In the genomic region with DNA sequence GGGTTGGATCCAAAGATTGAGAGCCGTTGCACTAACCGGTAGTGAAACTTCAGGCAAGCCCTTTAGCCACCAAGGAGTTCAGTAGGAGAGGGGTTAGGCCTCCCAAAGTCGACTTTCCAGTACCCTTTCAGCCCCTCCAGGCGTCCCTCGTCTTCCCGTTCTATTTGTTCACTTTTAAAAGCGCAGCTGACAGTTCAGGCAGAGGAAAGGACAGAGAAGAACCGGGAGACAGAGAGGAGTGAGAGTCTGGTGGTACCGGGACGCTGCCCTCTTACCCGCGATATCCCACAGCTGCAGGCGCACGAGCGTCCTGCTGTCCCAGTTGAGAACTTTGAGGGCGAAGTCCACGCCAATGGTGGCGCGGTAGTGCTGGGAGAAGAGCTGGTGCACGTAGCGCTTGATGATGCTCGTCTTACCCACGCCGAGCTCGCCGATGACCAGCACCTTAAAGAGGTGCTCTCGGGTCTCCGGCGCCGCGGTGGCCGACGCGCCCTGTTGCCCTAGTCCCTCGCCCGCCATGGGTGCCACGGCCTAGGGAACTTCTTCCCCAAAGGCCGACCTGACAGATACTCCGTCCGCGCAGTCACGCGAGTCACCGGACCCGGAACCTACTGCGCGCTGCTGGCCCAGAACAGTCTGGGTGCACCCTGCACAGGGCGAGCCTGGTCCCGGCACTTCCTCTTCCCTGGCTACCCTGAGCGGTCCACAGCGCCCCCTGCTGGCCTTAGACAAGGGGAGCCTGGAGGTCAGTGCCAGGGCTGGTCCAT, we compare ENCODE assay signal across 8 mouse cellular contexts. TPM values are rescaled to one million over a fixed set of nuclear protein-coding genes. Genes with fewer than 3 reads are reported as not detected.
A peak's percentile ranks its signal among the peaks of the same experiment; 100 is the strongest.
DNase-seq lines count a peak whose midpoint lies in the region; ATAC-seq lines count a peak whose summit lies in the region.

A gene (minus strand): TSS at position 696 of the 767 bp plus-strand sequence.

- ATAC-seq in hindbrain, embryonic 11.5 days (ENCODE audit: low FRiP score): peak; percentile 100
- peak; percentile 97 for ATAC-seq in lung, embryonic 16.5 days (ENCODE audit: low read depth)

- peak within 1 kb of the TSS; percentile 63 for H3K9ac ChIP-seq in hindbrain, embryonic 11.5 days (ENCODE audit: low read depth, low read length)
- peak within 1 kb of the TSS; percentile 73 for H3K9ac ChIP-seq in lung, embryonic 16.5 days (ENCODE audit: low read length)

- WGBS in hindbrain, embryonic 11.5 days: under 1% methylated on average over 51 of the region's 51 CpGs
- WGBS in lung, embryonic 16.5 days: under 1% methylated on average over 51 of the region's 51 CpGs

- no peaks in the 10 kb centered on the region for H3K36me3 ChIP-seq in hindbrain, embryonic 11.5 days (ENCODE audit: control insufficient read depth, insufficient read depth, low read length)
- no peaks in the 10 kb centered on the region for H3K36me3 ChIP-seq in lung, embryonic 16.5 days (ENCODE audit: control insufficient read depth, insufficient read depth, low read length)

- no peaks in the 10 kb centered on the region for H3K9me3 ChIP-seq in hindbrain, embryonic 11.5 days (ENCODE audit: control insufficient read depth, low read length)
- H3K9me3 ChIP-seq in lung, embryonic 16.5 days (ENCODE audit: control insufficient read depth, low read length): no peaks in the 10 kb centered on the region

- H3K27ac ChIP-seq in hindbrain, embryonic 11.5 days (ENCODE audit: low read depth, low read length): no peak within 1 kb of the TSS
- peak within 1 kb of the TSS; percentile 80 for H3K27ac ChIP-seq in lung, embryonic 16.5 days (ENCODE audit: low read length)

- H3K27me3 ChIP-seq in hindbrain, embryonic 11.5 days (ENCODE audit: control insufficient read depth, insufficient read depth, low read length): no peaks in the 10 kb centered on the region
- H3K27me3 ChIP-seq in lung, embryonic 16.5 days (ENCODE audit: control insufficient read depth, insufficient read depth, low read depth, low read length): no peaks in the 10 kb centered on the region

- H3K4me3 ChIP-seq in hindbrain, embryonic 11.5 days (ENCODE audit: low read depth, low read length): peak within 1 kb of the TSS; percentile 60
- peak within 1 kb of the TSS; percentile 76 for H3K4me3 ChIP-seq in lung, embryonic 16.5 days (ENCODE audit: low read length)

- DNase-seq in NIH3T3 (ENCODE audit: low read depth): peak; percentile 98
- peak; percentile 95 to 97 for DNase-seq in cerebellum, postnatal 10 days
- DNase-seq in frontal cortex, postnatal 10 days (ENCODE audit: low spot score in 2 of 2): peak; percentile 63 to 82
- peak; percentile 96 for DNase-seq in hindbrain, embryonic 11.5 days (ENCODE audit: low spot score)
- peak; percentile 86 for DNase-seq in layer of hippocampus, adult 9-11 months
- DNase-seq in ovary, adult 18-20 months (ENCODE audit: low spot score): peak; percentile 78
- peak; percentile 81 for DNase-seq in thymus, postnatal 0 days (ENCODE audit: low spot score)

- peak within 1 kb of the TSS; percentile 91 for H3K4me2 ChIP-seq in hindbrain, embryonic 11.5 days (replicated peaks; ENCODE audit: low read depth, low read length)
- H3K4me2 ChIP-seq in lung, embryonic 16.5 days (ENCODE audit: low read depth, low read length): peak within 1 kb of the TSS; percentile 87

- no peaks in the 10 kb centered on the region for H3K4me1 ChIP-seq in hindbrain, embryonic 11.5 days (replicated peaks; ENCODE audit: control insufficient read depth, insufficient read depth, low read length)
- H3K4me1 ChIP-seq in lung, embryonic 16.5 days (replicated peaks; ENCODE audit: control insufficient read depth, insufficient read depth, low read length): no peaks in the 10 kb centered on the region

RNA-seq across cellular contexts. Expression of the gene that starts here (rescaled TPM):
- 15.1 and 15.7 TPM in 2 replicates for polyA plus RNA-seq in hindbrain, embryonic 11.5 days (2014; fragmentation: Nextera tagmentation; extraction: Ambion mirVana)
- 18.9 and 19.1 TPM in 2 replicates for polyA plus RNA-seq in lung, embryonic 16.5 days (2015; fragmentation: Nextera tagmentation; extraction: Ambion mirVana)
- 16.9 and 19.0 TPM in 2 replicates for polyA plus RNA-seq in thymus, postnatal 0 days (2015; fragmentation: Nextera tagmentation; extraction: Ambion mirVana)
